Mouse (Mus musculus) midbrain, embryonic 16.5 days (tissue): ENCODE measurements around the gene Txndc8. TPM values are rescaled to one million over a fixed set of nuclear protein-coding genes. Genes with fewer than 3 reads are reported as not detected.
A peak's percentile ranks its signal among the peaks of the same experiment; 100 is the strongest.

Experiments used
- ATAC-seq: fragments of 200-750 bp; cut with Nextera tagmentation; 2 replicates; pipeline ENCODE4 v1.8.0; 2017; ENCODE audit warnings: moderate TSS enrichment
- H3K27ac ChIP-seq: fragments of 300-500 bp; sonication (generic); 2 replicates; pipeline ENCODE4 v1.5.1; 2014; ENCODE audit warnings: mild to moderate bottlenecking, low read length, mixed read lengths
- H3K27me3 ChIP-seq: fragments of 300-500 bp; sonication (generic); 2 replicates; pipeline ENCODE4 v1.6.1; 2014; ENCODE audit warnings: low read depth, low read length, mixed read lengths; ENCODE audit not compliant: control insufficient read depth, insufficient read depth
- H3K36me3 ChIP-seq: fragments of 300-500 bp; sonication (generic); 2 replicates; pipeline ENCODE4 v1.6.1; 2014; ENCODE audit warnings: mild to moderate bottlenecking, low read length, moderate library complexity, mixed read lengths; ENCODE audit not compliant: control insufficient read depth, insufficient read depth
- H3K4me1 ChIP-seq: fragments of 300-500 bp; sonication (generic); 2 replicates; pipeline ENCODE4 v1.6.1; 2014; ENCODE audit warnings: mild to moderate bottlenecking, low read length, mixed read lengths; ENCODE audit not compliant: control insufficient read depth, insufficient read depth
- H3K4me2 ChIP-seq: fragments of 300-500 bp; sonication (generic); 2 replicates; pipeline ENCODE4 v1.6.1; 2014; ENCODE audit warnings: mild to moderate bottlenecking, low read length, mixed read lengths
- H3K4me3 ChIP-seq: fragments of 300-500 bp; sonication (generic); 2 replicates; pipeline ENCODE4 v1.5.1; 2014; ENCODE audit warnings: low read depth, mild to moderate bottlenecking, low read length, moderate library complexity, mixed read lengths
- H3K9ac ChIP-seq: fragments of 300-500 bp; sonication (generic); 2 replicates; pipeline ENCODE4 v1.6.1; 2014; ENCODE audit warnings: low read depth, low read length, mixed read lengths
- H3K9me3 ChIP-seq: fragments of 300-500 bp; sonication (generic); replicated peaks from 2 replicates; pipeline ENCODE4 v1.6.1; 2014; ENCODE audit warnings: mild to moderate bottlenecking, low read length, mixed read lengths; ENCODE audit not compliant: control insufficient read depth, poor library complexity, severe bottlenecking
- WGBS: fragments of 180-500 bp; shearing (Covaris S2); extraction: QIAGEN DNeasy Blood & Tissue Kit; methylation state at CpG from one replicate; pipeline ENCODE4 v1.1.7; 2014; 5-methylcytosine and 5-hydroxymethylcytosine counted together
- polyA plus RNA-seq: library from polyadenylated mRNA; unstranded; fragments of >200 nt; fragmentation: Nextera tagmentation; extraction: Ambion mirVana; gene quantifications from 2 replicates; pipeline ENCODE4 v1.2.1, GENCODE M21; 2015

Txndc8 gene
- polyA plus RNA-seq, 1 experiment from 2014 or later: not detected

- Histone ChIP-seq H3K4me3 (no peak overlapping the region), H3K9me3 (no peaks in the 10 kb centered on the region), H3K27ac (no peak overlapping the region)
These were observed 25.7 kb upstream of the Txndc8 start for GRCm38 (mm10) chr4:58034663-58035062.

GRCm38 (mm10) chr4:58032714-58033113, 23.8 kb upstream of the Txndc8 start:
- Histone ChIP-seq H3K4me3 (no peak overlapping the region), H3K27ac (no peak overlapping the region), H3K9me3 (no peaks in the 10 kb centered on the region), H3K36me3 (no peaks in the 10 kb centered on the region), H3K9ac (no peak overlapping the region), H3K4me1 (no peaks in the 10 kb centered on the region), H3K4me2 (no peak overlapping the region), H3K27me3 (no peaks in the 10 kb centered on the region)
- no peak for ATAC-seq
- 81% methylated on average over 1 of the region's 1 CpGs for WGBS

More at GRCm38 (mm10) chr4:58034663-58035062, 25.7 kb upstream of the Txndc8 start:
- Histone ChIP-seq H3K9ac (no peak overlapping the region), H3K36me3 (no peaks in the 10 kb centered on the region), H3K27me3 (no peaks in the 10 kb centered on the region), H3K4me2 (peak overlapping the region; percentile 32; the same call in 1 of the 2 replicates), H3K4me1 (no peaks in the 10 kb centered on the region)
- WGBS: 55% methylated on average over 13 of the region's 13 CpGs
- no peak for ATAC-seq

GRCm38 (mm10) chr4:58003501-58003900, 5.4 kb downstream of the Txndc8 start:
- H3K9ac ChIP-seq: no peak overlapping the region
- no peaks in the 10 kb centered on the region for H3K4me1 ChIP-seq
- H3K36me3 ChIP-seq: no peaks in the 10 kb centered on the region
- no peak overlapping the region for H3K27ac ChIP-seq
- 53% methylated on average over 3 of the region's 3 CpGs for WGBS
- no peak overlapping the region for H3K4me2 ChIP-seq
- ATAC-seq: no peak
- no peaks in the 10 kb centered on the region for H3K9me3 ChIP-seq
- no peak overlapping the region for H3K4me3 ChIP-seq
- H3K27me3 ChIP-seq: no peaks in the 10 kb centered on the region

GRCm38 (mm10) chr4:57991425-57991824, 17.5 kb downstream of the Txndc8 start:
- Histone ChIP-seq H3K27me3 (no peaks in the 10 kb centered on the region), H3K4me1 (no peaks in the 10 kb centered on the region), H3K27ac (no peak overlapping the region), H3K36me3 (no peaks in the 10 kb centered on the region), H3K9me3 (no peaks in the 10 kb centered on the region), H3K4me2 (no peak overlapping the region), H3K4me3 (no peak overlapping the region), H3K9ac (no peak overlapping the region)
- no peak for ATAC-seq
- 96% methylated on average over 1 of the region's 1 CpGs for WGBS

GRCm38 (mm10) chr4:57974400-57975117, 34.4 kb downstream of the Txndc8 start:
- Histone ChIP-seq H3K27ac (no peak overlapping the region), H3K36me3 (no peaks in the 10 kb centered on the region), H3K4me2 (no peak overlapping the region), H3K27me3 (no peaks in the 10 kb centered on the region), H3K9me3 (no peaks in the 10 kb centered on the region), H3K4me1 (no peaks in the 10 kb centered on the region), H3K4me3 (no peak overlapping the region), H3K9ac (no peak overlapping the region)
- no peak for ATAC-seq
- 88% methylated on average over 6 of the region's 6 CpGs for WGBS

- no peak overlapping the region for H3K27ac ChIP-seq
- H3K4me2 ChIP-seq: no peak overlapping the region
- no peaks in the 10 kb centered on the region for H3K9me3 ChIP-seq
- ATAC-seq: no peak
- 83% methylated on average over 6 of the region's 6 CpGs for WGBS
- H3K4me1 ChIP-seq: no peaks in the 10 kb centered on the region
- H3K9ac ChIP-seq: no peak overlapping the region
- no peaks in the 10 kb centered on the region for H3K27me3 ChIP-seq
- H3K4me3 ChIP-seq: no peak overlapping the region
- no peaks in the 10 kb centered on the region for H3K36me3 ChIP-seq
These were observed 35.2 kb downstream of the Txndc8 start for GRCm38 (mm10) chr4:57973592-57974268.

- H3K9ac ChIP-seq: no peak overlapping the region
- H3K4me2 ChIP-seq: no peak overlapping the region
- H3K27ac ChIP-seq: no peak overlapping the region
- H3K27me3 ChIP-seq: no peaks in the 10 kb centered on the region
- no peak overlapping the region for H3K4me3 ChIP-seq
- no peaks in the 10 kb centered on the region for H3K9me3 ChIP-seq
- H3K36me3 ChIP-seq: no peaks in the 10 kb centered on the region
- H3K4me1 ChIP-seq: no peaks in the 10 kb centered on the region
- no peak for ATAC-seq
These were observed 38.6 kb downstream of the Txndc8 start for GRCm38 (mm10) chr4:57970285-57970684.

GRCm38 (mm10) chr4:57967195-57967594, 41.7 kb downstream of the Txndc8 start:
- no peaks in the 10 kb centered on the region for H3K36me3 ChIP-seq
- no peak overlapping the region for H3K4me2 ChIP-seq
- 74% methylated on average over 3 of the region's 3 CpGs for WGBS
- H3K9ac ChIP-seq: no peak overlapping the region
- H3K9me3 ChIP-seq: no peaks in the 10 kb centered on the region
- ATAC-seq: no peak
- no peaks in the 10 kb centered on the region for H3K4me1 ChIP-seq
- no peak overlapping the region for H3K4me3 ChIP-seq
- no peak overlapping the region for H3K27ac ChIP-seq
- no peaks in the 10 kb centered on the region for H3K27me3 ChIP-seq

GRCm38 (mm10) chr4:57965516-57965915, 43.4 kb downstream of the Txndc8 start:
- no peak for ATAC-seq
- WGBS: 97% methylated on average over 4 of the region's 4 CpGs
- no peaks in the 10 kb centered on the region for H3K9me3 ChIP-seq

More at GRCm38 (mm10) chr4:57965516-57965915, 43.4 kb downstream of the Txndc8 start:
- Histone ChIP-seq H3K4me1 (no peaks in the 10 kb centered on the region), H3K4me3 (no peak overlapping the region), H3K27ac (no peak overlapping the region), H3K36me3 (no peaks in the 10 kb centered on the region), H3K4me2 (no peak overlapping the region), H3K9ac (no peak overlapping the region), H3K27me3 (no peaks in the 10 kb centered on the region)
